Mouse (Mus musculus) MEL (cell line): ENCODE data around the gene Ksr1. TPM values are rescaled to one million over a fixed set of nuclear protein-coding genes. Genes with fewer than 3 reads are reported as not detected.

Experiments
- DNase-seq: peaks from one replicate; pipeline ENCODE4 v3.0.0; 2011; ENCODE audit warnings: low read depth, low spot score
- H3K27ac ChIP-seq: 2 replicates; pipeline ENCODE4 v1.5.1; 2012; ENCODE audit warnings: low read depth, mild to moderate bottlenecking, control low read depth, low read length, moderate library complexity; ENCODE audit not compliant: control insufficient read depth
- H3K27me3 ChIP-seq, 2 experiments: fragments of 150-350 bp in 1 of 2; sonication (generic) in 1 of 2; 2 replicates each; pipeline ENCODE4 v1.6.1; 2012; ENCODE audit warnings: low read length in 2 of 2, mild to moderate bottlenecking in 2 of 2, improper control_type of control experiment in 1 of 2, moderate library complexity in 1 of 2; ENCODE audit not compliant: insufficient read depth in 2 of 2, control insufficient read depth in 1 of 2
- H3K36me3 ChIP-seq, 2 experiments: 2 replicates each; pipeline ENCODE4 v1.6.1; 2012 to 2014; ENCODE audit warnings: low read length in 2 of 2, improper control_type of control experiment in 1 of 2, inconsistent platforms in 1 of 2, mild to moderate bottlenecking in 1 of 2; ENCODE audit not compliant: insufficient read depth in 2 of 2, control insufficient read depth in 1 of 2
- H3K4me1 ChIP-seq, 2 experiments: fragments of 150-350 bp in 1 of 2; sonication (generic) in 1 of 2; 2 replicates each; pipeline ENCODE4 v1.6.1; 2012; ENCODE audit warnings: low read length in 2 of 2, improper control_type of control experiment in 1 of 2, mild to moderate bottlenecking in 1 of 2; ENCODE audit not compliant: insufficient read depth in 2 of 2, control insufficient read depth in 1 of 2
- H3K4me3 ChIP-seq, 2 experiments: fragments of 150-350 bp in 1 of 2; sonication (generic) in 1 of 2; 2 replicates each; pipeline ENCODE4 v1.5.1; 2012; ENCODE audit warnings: low read depth in 2 of 2, low read length in 2 of 2, mild to moderate bottlenecking in 2 of 2, moderate library complexity in 2 of 2, control low read depth in 1 of 2, improper control_type of control experiment in 1 of 2; ENCODE audit not compliant: control insufficient read depth in 1 of 2, insufficient read depth in 1 of 2
- H3K79me2 ChIP-seq: 2 replicates; pipeline ENCODE4 v1.6.1; 2012; ENCODE audit warnings: mild to moderate bottlenecking, low read length, moderate library complexity; ENCODE audit not compliant: control insufficient read depth, poor library complexity, insufficient read depth
- H3K9ac ChIP-seq: 2 replicates; pipeline ENCODE4 v1.6.1; 2012; ENCODE audit warnings: low read depth, mild to moderate bottlenecking, control low read depth, low read length, moderate library complexity; ENCODE audit not compliant: control insufficient read depth, poor library complexity, severe bottlenecking
- H3K9me3 ChIP-seq: fragments of 150-350 bp; sonication (generic); replicated peaks from 2 replicates; pipeline ENCODE4 v1.6.1; 2012; ENCODE audit warnings: mild to moderate bottlenecking, low read length, improper control_type of control experiment, moderate library complexity; ENCODE audit not compliant: insufficient read depth
- BHLHE40 ChIP-seq: IDR thresholded peaks from 2 replicates; pipeline ENCODE4 v1.6.1; 2012; ENCODE audit warnings: low read depth, mild to moderate bottlenecking, inconsistent platforms, low read length, improper control_type of control experiment, borderline replicate concordance
- CHD2 ChIP-seq: IDR thresholded peaks from 2 replicates; pipeline ENCODE4 v1.6.1; 2011; ENCODE audit warnings: low read length, improper control_type of control experiment
- CTCF ChIP-seq, 3 experiments: IDR thresholded peaks in 2 of 3; conservative IDR thresholded peaks in 1 of 3; 2 replicates each; pipeline ENCODE4 v1.5.1; 2011 to 2012; ENCODE audit warnings: low read length in 3 of 3, low read depth in 2 of 3, mild to moderate bottlenecking in 2 of 3, improper control_type of control experiment in 1 of 3, inconsistent platforms in 1 of 3, mixed read lengths in 1 of 3, moderate library complexity in 1 of 3; ENCODE audit not compliant: control insufficient read depth in 1 of 3, insufficient read depth in 1 of 3, poor library complexity in 1 of 3, severe bottlenecking in 1 of 3
- ELF1 ChIP-seq: IDR thresholded peaks from 2 replicates; pipeline ENCODE4 v1.6.1; 2014; ENCODE audit warnings: low read depth, mild to moderate bottlenecking, inconsistent platforms, low read length, improper control_type of control experiment, moderate library complexity
- EP300 ChIP-seq, 2 experiments: IDR thresholded peaks; 2 replicates each; pipeline ENCODE4 v1.6.1; 2011; ENCODE audit warnings: improper control_type of control experiment in 2 of 2, low read length in 2 of 2, low read depth in 1 of 2, mild to moderate bottlenecking in 1 of 2
- ETS1 ChIP-seq: IDR thresholded peaks from 2 replicates; pipeline ENCODE4 v1.6.1; 2012; ENCODE audit warnings: low read depth, mild to moderate bottlenecking, inconsistent platforms, low read length, improper control_type of control experiment, moderate library complexity
- GABPA ChIP-seq: IDR thresholded peaks from 2 replicates; pipeline ENCODE4 v1.6.1; 2012; ENCODE audit warnings: low read depth, mild to moderate bottlenecking, inconsistent platforms, low read length, improper control_type of control experiment, moderate library complexity
- HCFC1 ChIP-seq: IDR thresholded peaks from 2 replicates; pipeline ENCODE4 v1.6.1; 2012; ENCODE audit warnings: low read depth, mild to moderate bottlenecking, inconsistent platforms, low read length, improper control_type of control experiment, moderate library complexity
- MAFK ChIP-seq: IDR thresholded peaks from 2 replicates; pipeline ENCODE4 v1.6.1; 2011; ENCODE audit warnings: low read depth, mild to moderate bottlenecking, low read length, improper control_type of control experiment, borderline replicate concordance
- MAX ChIP-seq: IDR thresholded peaks from 2 replicates; pipeline ENCODE4 v1.6.1; 2011; ENCODE audit warnings: low read length, improper control_type of control experiment
- MYB ChIP-seq: IDR thresholded peaks from 2 replicates; pipeline ENCODE4 v1.6.1; 2011; ENCODE audit warnings: mild to moderate bottlenecking, low read depth, low read length, improper control_type of control experiment
- MYC ChIP-seq: IDR thresholded peaks from 2 replicates; pipeline ENCODE4 v1.6.1; 2011; ENCODE audit warnings: low read depth, mild to moderate bottlenecking, low read length, improper control_type of control experiment, moderate library complexity
- RAD21 ChIP-seq: IDR thresholded peaks from 2 replicates; pipeline ENCODE4 v1.6.1; 2011; ENCODE audit warnings: mild to moderate bottlenecking, low read depth, low read length, improper control_type of control experiment
- RCOR1 ChIP-seq: IDR thresholded peaks from 2 replicates; pipeline ENCODE4 v1.6.1; 2012; ENCODE audit warnings: low read depth, mild to moderate bottlenecking, inconsistent platforms, low read length, improper control_type of control experiment
- TAL1 ChIP-seq: IDR thresholded peaks from 2 replicates; pipeline ENCODE4 v1.6.1; 2012; ENCODE audit warnings: mild to moderate bottlenecking, inconsistent platforms, low read length, moderate library complexity, mixed read lengths
- TBP ChIP-seq: IDR thresholded peaks from 2 replicates; pipeline ENCODE4 v1.8.0; 2011; ENCODE audit warnings: low read depth, low read length, improper control_type of control experiment
- ZKSCAN1 ChIP-seq: IDR thresholded peaks from 2 replicates; pipeline ENCODE4 v1.6.1; 2012; ENCODE audit warnings: low read depth, mild to moderate bottlenecking, inconsistent platforms, low read length, improper control_type of control experiment, moderate library complexity
- ZMIZ1 ChIP-seq: IDR thresholded peaks from 2 replicates; pipeline ENCODE4 v1.6.1; 2012; ENCODE audit warnings: low read depth, mild to moderate bottlenecking, inconsistent platforms, low read length, improper control_type of control experiment, moderate library complexity
- ZNF384 ChIP-seq: IDR thresholded peaks from 2 replicates; pipeline ENCODE4 v1.6.1; 2012; ENCODE audit warnings: low read depth, mild to moderate bottlenecking, inconsistent platforms, low read length, improper control_type of control experiment
- polyA plus RNA-seq, 2 experiments: library from polyadenylated mRNA; stranded (reverse) in 1 of 2; unstranded in 1 of 2; fragments of >175 nt in 1 of 2; fragments of >200 nt in 1 of 2; gene quantifications; 2 replicates each; pipeline versions ENCODE4 v1.2.1 to v1.2.4; 2012; ENCODE audit warnings: low replicate concordance in 2 of 2, low read depth in 1 of 2; ENCODE audit not compliant: insufficient read length in 2 of 2, insufficient read depth in 1 of 2, missing spikeins in 1 of 2
- total RNA-seq: library from RNA; depleted of rRNA; stranded (reverse); fragments of 300-350 nt; gene quantifications from 2 replicates; pipeline ENCODE4 v1.2.3, GENCODE M21; 2012

Gene Ksr1
- total and polyA plus RNA-seq, 3 experiments = 9.7 to 18.4 TPM; not detected in 1

DNA sequence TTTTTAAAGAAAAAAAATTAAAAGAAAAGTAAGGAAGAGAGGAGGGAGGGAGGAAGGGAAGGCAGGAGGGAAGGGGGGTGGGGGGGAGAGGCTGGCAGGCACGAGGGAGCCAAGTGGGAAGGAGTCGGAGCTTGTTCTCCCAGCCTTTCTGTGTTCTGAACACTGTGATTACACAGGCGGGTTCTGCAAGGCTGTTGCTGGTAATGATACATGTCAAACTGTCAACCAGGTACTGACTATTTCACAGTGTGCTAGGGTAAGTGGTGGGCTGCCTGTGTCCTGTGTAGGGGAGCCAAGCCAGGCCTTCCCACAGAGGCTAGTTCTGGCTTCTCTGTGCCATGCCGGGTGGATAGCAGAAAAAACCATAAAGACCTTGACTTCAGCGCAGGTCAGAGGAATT is 57.2 kb downstream of the Ksr1 start:
- H3K4me3 ChIP-seq = no peak overlapping the region
- TF ChIP-seq RAD21 (no peak), ELF1 (no peak), ZMIZ1 (no peak), MYC (no peak), CHD2 (no peak), EP300 (IDR thresholded peaks at IDR 0.05; ENCODE audit: low read depth in 1 of 2, low read length in 2 of 2) (no peak), ETS1 (no peak), BHLHE40 (no peak), TAL1 (no peak), CTCF (IDR thresholded peaks at IDR 0.05 in 2 of 3, conservative IDR thresholded peaks at IDR 0.05 in 1 of 3; ENCODE audit: control insufficient read depth in 1 of 3, insufficient read depth in 1 of 3, low read depth in 2 of 3, low read length in 3 of 3, poor library complexity in 1 of 3, severe bottlenecking in 1 of 3) (no peak), MYB (no peak), ZNF384 (no peak), MAX (no peak), HCFC1 (no peak), ZKSCAN1 (no peak), TBP (no peak)
- TF ChIP-seq, all 39 proteins: peak for 0
- no peak for DNase-seq
- Histone ChIP-seq H3K27me3 (no peaks in the 10 kb centered on the region), H3K79me2 (no peaks in the 10 kb centered on the region), H3K9ac (no peak overlapping the region), H3K4me1 (peaks cover 0 to 10% of the 10 kb centered on the region in 2 experiments; a peak in 3 of 4 replicates), H3K9me3 (no peaks in the 10 kb centered on the region), H3K36me3 (no peaks in the 10 kb centered on the region; a peak in 1 of 4 replicates), H3K27ac (no peak overlapping the region)

DNA sequence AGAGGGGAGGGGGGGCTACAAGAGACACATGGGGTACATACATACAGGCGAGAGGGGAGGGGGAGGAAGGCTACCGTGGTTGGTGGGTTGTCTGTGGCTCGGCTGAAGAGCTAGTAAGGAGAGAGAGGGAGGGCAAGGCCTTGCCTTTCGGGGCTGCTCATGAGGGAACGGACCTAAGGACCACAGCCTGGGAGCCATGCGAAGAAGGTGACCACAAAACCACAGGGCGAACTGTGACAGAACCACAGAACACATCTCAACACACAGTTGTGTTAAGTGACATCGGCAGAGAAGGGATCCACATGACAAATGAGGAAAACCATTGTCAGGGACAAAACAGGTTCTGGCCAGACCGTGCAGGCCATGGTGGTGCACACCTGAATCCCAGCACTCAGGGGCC is 57.9 kb downstream of the Ksr1 start:
- Histone ChIP-seq H3K79me2 (no peaks in the 10 kb centered on the region), H3K4me3 (no peak overlapping the region), H3K9ac (no peak overlapping the region), H3K27ac (no peak overlapping the region), H3K36me3 (no peaks in the 10 kb centered on the region), H3K9me3 (no peaks in the 10 kb centered on the region), H3K27me3 (no peaks in the 10 kb centered on the region), H3K4me1 (peaks cover 0 to 7% of the 10 kb centered on the region in 2 experiments; a peak in 3 of 4 replicates)
- TF ChIP-seq MAFK = no peak
- no peak for TF ChIP-seq RCOR1
- no peak for TF ChIP-seq GABPA
- DNase-seq = no peak
